Mouse (Mus musculus): ENCODE results near the gene Erbb4.

The Erbb4 gene

DNA sequence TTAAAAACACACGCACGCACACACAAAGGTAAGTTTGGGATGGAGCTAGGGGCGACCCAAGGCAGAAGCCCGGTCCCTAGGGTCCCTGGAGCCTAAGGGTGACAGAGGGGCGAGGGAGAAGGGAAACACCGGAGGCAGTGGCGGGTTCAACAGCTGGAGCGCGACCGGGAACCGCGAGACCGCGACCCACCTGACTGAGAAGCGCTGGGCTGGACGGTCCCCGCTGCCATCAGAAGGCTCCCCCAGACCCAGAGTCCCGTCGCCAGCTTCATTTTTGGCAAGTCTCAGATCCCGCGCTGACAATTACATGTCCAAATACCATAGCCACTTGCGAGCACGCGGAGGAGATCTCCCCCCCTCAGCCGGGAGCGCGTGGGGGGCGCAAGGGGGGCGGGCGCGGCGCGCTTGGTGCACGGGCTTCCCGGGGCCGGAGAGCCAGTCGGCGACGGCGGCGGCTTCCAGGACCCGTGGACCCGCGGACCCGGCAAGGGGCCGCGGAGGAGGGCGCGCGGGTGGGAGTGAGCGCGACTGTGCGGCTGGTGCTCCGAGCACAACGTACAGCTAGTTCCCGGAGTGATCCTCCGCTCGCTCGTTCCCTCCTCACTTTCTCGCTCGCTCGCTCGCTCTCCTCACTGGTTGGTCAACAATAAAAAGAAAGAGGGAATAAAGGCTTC, at the start of gene Erbb4:
Gene Erbb4 (minus strand): TSS at position 575 of the 674 bp plus-strand sequence.
- no peak for DNase-seq (ENCODE audit: low spot score in 2 of 2)

GRCm38 (mm10) chr1:69157346-69157745, 49.5 kb upstream of the Erbb4 start:
- DNase-seq (ENCODE audit: low spot score in 2 of 2), result no peak

DNA sequence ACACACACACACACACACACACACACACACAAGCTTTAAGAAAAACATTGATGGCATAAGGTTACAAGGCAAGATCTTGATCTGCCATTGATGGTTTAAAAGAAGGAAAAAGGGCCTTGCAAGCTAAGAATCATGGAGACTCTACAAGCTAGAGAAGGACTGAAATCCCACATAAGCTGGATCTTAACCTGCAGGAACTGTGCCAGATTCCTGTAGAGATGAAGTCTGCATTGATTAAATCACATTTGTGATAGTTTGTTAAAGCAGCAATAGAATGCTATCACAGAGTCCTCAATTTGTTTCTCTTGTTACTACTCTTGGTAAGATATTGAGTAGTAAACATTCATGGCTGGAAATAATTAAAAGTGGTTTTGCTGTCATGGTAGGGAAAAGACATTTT, 33.5 kb upstream of the Erbb4 start:
- DNase-seq (ENCODE audit: low spot score in 2 of 2), result no peak

DNA sequence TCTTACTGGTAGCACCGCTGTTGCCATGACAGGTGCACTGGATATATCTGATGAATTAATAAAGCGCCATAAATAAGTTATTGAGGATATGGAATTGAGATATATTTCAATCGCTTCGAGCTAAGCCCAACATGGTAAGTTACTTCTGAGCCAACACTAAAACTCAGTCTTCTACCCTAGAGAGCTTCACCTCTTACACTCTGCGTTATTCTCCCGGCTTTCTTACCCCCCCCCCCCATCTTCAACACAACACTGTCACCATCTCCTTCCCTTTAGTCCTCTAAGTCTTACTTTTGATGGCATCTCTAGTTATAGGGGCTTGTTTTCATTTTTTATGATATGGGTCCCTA, 31.6 kb upstream of the Erbb4 start:
- no peak for DNase-seq (ENCODE audit: low spot score in 2 of 2)

GRCm38 (mm10) chr1:69138856-69139518, 31.1 kb upstream of the Erbb4 start:
- peak in 1 of 2 experiments; percentile 2 for DNase-seq (ENCODE audit: low spot score in 2 of 2)

GRCm38 (mm10) chr1:69124147-69124848, 16.4 kb upstream of the Erbb4 start:
- DNase-seq (ENCODE audit: low spot score in 2 of 2), result no peak

DNA sequence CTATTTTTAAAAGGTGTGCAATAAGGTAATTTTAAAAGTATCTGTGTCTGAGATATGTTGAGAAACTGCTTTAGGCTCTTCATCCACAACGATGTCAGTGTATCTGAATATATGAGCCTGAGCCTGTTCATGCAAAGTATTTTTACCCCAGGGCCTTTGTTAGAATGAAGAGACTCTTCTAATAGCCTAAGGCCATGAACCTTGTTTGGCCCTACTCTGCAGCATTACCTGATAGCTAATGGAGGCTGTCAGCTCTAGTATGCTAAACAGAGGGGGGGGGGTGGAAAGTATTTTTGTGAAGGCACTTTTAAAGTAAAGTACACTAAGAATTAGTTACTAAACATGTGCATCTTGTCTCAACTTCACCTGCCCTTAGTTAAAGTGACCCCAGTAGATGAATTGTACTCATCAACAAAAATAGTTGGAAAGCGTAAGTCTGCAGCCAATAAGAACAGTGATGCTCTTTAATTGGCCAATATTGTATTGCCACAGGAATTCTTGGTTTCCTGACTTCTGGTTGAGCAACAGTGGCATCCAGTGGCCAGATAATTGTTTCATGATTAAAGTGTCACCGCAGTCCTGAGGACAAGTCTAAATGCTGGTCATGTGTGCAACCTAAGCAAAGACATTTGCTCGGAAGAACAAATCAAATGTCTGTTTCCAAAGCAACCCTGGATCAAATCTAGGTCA, 10.5 kb upstream of the Erbb4 start:
- no peak for DNase-seq (ENCODE audit: low spot score in 2 of 2)

DNA sequence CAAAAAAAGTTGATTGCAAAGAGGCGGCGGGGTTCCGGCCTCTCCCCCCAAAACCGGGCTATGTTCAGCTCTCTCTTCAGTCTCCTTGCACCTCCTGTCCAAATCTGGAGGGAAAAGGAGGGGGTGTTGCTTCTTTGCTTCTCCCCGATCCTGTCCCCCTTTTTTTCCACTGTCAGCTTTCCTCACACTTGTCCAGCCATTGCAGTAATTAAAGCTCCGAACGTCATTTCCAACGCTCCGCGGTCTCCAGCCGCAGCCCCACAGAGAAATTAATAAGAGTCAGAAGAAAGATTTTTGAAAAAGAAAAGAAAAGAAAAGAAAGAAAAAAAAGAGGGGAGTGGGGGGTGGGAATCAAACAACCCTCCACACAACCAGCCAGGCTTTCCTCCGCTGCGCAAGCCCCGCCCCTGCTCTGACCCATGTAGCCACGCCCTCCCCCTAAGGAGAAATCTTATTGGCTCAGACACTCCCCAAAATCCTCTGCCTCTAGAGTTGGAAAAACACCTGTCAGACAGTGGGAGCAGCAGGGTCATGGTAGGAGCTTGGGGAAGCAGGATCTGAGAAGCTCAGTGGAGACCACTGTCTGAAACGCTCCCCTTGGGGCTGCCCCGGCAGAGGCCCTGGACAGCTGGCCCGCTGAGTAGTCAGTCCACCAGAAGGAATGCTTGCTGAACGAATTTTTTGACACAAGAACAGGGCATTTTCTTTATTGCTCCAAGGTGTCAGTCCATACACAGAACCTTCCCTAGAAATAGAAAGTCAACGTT, 483 bp upstream of the Erbb4 start:
- DNase-seq (ENCODE audit: low spot score in 2 of 2), result no peak

- no peak for DNase-seq (ENCODE audit: low spot score in 2 of 2)
These were observed 860 bp downstream of the Erbb4 start for GRCm38 (mm10) chr1:69106937-69107461.

- DNase-seq (ENCODE audit: low spot score in 2 of 2), result no peak
These were observed 1.5 kb downstream of the Erbb4 start for GRCm38 (mm10) chr1:69106322-69106761.

GRCm38 (mm10) chr1:69105493-69106321, 2.2 kb downstream of the Erbb4 start:
- DNase-seq (ENCODE audit: low spot score in 2 of 2), result no peak

DNA sequence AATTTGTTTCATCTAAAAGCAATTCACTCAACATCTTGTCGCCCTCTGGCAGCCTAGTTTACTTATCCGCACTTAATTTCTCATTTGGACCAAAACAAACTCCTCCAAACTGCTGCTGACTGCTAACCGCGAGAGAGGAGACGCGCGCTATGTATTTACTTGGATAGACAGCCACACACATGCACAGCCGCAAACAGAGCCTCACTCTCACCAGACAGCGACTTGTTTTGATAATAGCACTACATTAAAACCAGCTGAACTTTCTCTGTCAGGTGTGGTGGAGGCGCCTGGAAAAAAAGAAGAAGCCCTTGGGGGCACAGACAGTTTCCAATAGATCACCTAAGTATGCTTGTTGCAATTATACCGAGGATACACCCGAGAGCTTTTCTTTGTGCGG, 2.8 kb downstream of the Erbb4 start:
- DNase-seq (ENCODE audit: low spot score in 2 of 2), result no peak

DNA sequence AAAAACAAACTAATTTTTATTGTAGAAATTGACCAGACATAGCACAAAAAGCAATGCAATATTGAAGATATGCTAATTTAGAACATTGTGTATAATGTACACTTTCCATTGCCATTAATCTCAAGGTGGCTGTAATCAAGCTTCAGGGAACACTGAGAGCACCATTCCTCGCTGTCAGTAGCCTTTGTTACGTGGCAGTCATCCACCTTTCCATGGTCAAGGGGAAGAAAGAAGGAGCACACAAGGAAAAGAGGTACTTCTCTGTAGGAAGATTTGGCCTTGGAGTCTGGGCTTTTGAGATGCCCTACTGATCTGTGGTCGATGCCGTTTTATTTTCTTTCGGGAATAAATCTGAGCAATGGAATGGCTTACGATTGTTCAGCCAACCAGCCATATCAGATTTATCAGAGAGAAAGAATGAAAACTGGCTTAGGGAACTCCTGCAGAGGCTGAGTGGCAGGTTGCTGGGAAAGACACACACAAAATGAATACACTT, 4.6 kb downstream of the Erbb4 start:
- DNase-seq (ENCODE audit: low spot score in 2 of 2), result no peak

DNA sequence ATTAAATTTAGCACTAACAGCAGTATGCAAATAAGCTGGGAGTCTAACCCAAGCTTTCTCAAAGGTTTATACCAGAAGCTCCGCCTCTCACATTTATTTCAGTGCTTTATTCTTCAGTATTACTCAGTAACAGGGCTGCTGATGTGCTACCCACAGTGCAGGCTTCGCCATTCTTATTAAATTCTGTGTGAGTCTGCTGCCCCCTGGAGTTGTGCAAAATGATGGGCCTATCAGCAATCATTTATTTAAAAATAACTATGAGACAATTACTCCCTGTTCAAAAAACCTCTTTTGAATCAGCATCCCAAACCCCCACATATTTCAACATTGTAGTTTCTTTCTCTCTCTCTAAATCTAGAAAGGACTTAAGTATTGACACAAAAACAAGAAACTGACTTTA, 6.2 kb downstream of the Erbb4 start:
- no peak for DNase-seq (ENCODE audit: low spot score in 2 of 2)

DNA sequence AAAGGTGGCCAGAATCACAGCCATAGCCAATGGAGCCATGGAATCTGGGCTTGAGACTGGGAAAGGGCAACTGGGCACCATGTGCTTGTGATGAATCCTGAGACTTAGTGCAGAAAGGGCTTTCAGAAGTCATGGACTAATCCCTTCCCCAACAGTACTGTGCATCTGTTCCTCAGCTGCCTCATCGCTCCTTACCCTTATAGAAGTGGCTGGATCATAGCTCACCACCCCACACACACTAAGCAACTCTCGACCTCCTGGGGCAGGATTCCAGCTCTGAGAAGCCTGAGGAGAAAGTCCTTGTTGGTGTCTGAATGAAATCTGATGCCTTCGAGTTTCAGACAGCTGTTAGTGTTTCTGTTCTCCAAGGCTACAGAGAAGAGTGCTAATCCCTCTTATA, 14.8 kb downstream of the Erbb4 start:
- no peak for DNase-seq (ENCODE audit: low spot score in 2 of 2)

GRCm38 (mm10) chr1:69089331-69089730, 18.5 kb downstream of the Erbb4 start:
- DNase-seq (ENCODE audit: low spot score in 2 of 2), result no peak

- DNase-seq (ENCODE audit: low spot score in 2 of 2), result no peak
These were observed 22.1 kb downstream of the Erbb4 start for GRCm38 (mm10) chr1:69085753-69086152.

DNA sequence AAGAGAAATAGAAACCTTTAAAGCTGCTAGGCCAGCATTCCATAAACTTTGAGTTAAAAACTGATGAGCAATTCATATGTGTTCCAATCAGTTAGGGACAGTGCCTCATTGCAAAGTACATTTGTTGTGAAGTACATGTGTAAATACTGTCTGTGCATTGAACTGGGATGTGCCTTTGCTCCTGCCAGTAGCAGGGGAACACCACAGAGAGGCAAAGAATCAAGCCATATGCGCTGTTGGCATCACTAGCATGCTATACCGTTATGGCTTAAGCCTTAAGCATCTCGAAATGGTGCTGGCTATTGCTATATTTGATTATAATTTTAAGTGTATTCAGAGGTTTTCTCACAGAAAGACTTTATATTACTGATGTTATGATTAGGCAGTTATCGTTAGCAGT, 58.9 kb downstream of the Erbb4 start:
- no peak for DNase-seq (ENCODE audit: low spot score in 2 of 2)

DNA sequence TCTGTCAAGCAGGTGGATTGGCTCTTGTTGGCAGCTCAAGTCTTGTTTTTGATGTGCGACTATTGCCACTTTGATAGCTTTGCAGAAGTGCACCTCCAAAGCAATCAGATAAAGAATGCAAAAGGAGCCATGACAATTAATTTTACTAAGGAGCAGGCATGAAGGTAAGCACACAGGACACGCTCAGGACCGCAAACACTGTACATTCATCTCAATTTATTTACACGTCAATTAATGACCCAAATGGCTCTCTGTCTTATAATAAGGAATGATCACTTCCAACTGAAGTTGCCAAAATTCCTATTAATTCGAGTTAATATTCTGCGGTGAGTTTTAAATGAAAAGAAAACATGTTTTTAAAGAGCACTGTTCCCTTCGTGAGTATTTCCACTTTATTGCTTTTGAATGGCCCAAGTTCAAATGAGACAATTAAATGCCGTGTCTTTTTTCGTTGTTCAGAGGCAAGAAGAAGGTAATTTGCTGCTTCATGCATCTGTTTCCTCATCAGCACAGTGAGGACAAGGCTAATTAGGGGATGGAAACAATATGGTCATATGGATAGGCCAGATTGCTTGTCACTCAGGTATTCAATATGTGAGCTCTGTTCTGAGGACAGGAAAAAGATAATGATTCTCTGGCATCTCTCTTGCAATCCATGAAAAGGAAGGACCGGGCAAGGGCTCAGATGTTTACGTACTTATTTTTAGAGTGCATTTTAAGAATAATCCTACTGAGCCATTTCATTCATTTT, 61.5 kb downstream of the Erbb4 start:
- DNase-seq (ENCODE audit: low spot score in 2 of 2), result no peak

DNA sequence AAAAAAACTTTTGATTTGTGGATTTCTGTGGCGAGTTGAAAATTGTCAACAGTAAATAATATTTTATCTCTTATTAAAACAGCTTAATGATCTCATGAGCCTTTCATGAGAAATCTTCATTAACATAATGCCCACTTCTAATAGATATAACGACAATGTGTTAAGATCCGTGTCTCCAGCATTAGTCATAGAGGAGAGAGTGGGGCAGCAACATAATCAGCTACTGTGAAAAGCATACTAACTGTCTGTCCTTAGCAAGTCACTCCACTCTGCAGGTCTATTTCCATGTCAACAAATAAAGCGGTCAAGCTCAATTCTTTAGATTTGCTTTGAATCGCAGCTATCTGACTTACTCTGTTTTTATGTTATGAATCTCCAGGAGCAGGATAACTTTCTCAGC, 80.0 kb downstream of the Erbb4 start:
- no peak for DNase-seq (ENCODE audit: low spot score in 2 of 2)
